Mouse (Mus musculus): ENCODE results near the gene Ferd3l. TPM values are rescaled to one million over a fixed set of nuclear protein-coding genes. Genes with fewer than 3 reads are reported as not detected.

Ferd3l gene
- total RNA-seq, 1 experiment, result not detected

- no peak for TF ChIP-seq HCFC1 (IDR thresholded peaks at IDR 0.05; ENCODE audit: borderline replicate concordance, insufficient read depth, low read length)
- TF ChIP-seq ZNF384 (IDR thresholded peaks at IDR 0.05; ENCODE audit: low read depth, low read length), result 0 out of 2 replicates have a peak, but pooled peaks have one; percentile 15
- in situ Hi-C loops (cut with MboI; ENCODE audit: low sequenced_read_pairs in 2 of 2, unreplicated experiment in 2 of 2), result no loop called here
- Histone ChIP-seq H3K4me1 (ENCODE audit: control insufficient read depth in 2 of 2, insufficient read depth in 2 of 2, low read length in 2 of 2, poor library complexity in 1 of 2) (peaks cover 0 to 4% of the 10 kb centered on the region in 2 experiments; a peak in 1 of 4 replicates), H3K9me3 (ENCODE audit: control insufficient read depth, insufficient read depth, low read depth, low read length) (no peaks in the 10 kb centered on the region), H3K4me3 (ENCODE audit: insufficient read depth in 1 of 2, low read depth in 1 of 2, low read length in 2 of 2, poor library complexity in 1 of 2, severe bottlenecking in 1 of 2) (peak overlapping the region; percentile 57 to 81), H3K36me3 (ENCODE audit: control insufficient read depth, insufficient read depth, low read length, poor library complexity, severe bottlenecking) (no peaks in the 10 kb centered on the region), H3K9ac (ENCODE audit: insufficient read depth, low read depth, low read length, poor library complexity, severe bottlenecking) (no peak overlapping the region), H3K27ac (ENCODE audit: insufficient read depth, low read depth, low read length, poor library complexity, severe bottlenecking) (no peak overlapping the region)
- DNase-seq (ENCODE audit: low read depth, low spot score), result peak; percentile 8
These were observed 28.6 kb downstream of the Ferd3l start for GRCm38 (mm10) chr12:33956576-33957399.

DNA sequence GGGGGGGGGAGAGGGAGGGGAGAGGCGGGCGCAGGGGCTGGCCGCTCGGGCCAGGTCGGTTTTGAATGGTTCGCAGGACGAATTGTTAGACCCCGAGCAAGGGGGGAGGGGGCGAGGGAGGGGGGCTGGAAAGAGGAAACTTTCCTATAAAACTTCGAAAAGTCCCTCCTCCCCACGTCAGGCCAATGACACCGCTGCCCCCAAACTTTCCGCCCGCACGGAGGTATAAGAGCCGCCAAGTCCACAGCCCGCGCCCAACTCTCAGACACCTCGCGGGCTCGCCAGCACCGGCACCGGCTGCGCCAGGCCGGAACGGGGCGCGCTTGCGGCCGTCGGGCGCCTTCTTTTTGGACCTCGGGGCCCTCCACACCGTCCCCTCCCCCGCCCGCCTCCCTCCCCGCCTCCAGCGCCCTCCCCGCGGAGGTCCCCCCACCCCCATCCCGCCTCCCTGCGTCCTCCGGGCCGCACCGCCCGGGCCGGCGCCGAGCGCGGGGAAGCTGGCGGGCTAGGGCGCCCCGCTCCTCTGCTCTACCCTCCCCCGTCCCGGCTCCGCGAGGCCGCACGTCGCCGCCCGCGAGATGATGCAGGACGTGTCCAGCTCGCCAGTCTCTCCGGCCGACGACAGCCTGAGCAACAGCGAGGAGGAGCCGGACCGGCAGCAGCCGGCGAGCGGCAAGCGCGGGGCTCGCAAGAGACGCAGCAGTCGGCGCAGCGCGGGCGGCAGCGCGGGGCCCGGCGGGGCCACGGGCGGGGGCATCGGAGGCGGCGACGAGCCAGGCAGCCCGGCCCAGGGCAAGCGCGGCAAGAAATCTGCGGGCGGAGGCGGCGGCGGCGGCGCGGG, 29.4 kb downstream of the Ferd3l start, which contains the start of gene Twist1:
TSS of gene Twist1 (plus strand) at position 272 of the 841 bp plus-strand sequence.
- no peaks in the 10 kb centered on the region for H3K36me3 ChIP-seq (ENCODE audit: control insufficient read depth, insufficient read depth, low read length, poor library complexity, severe bottlenecking)
- DNase-seq (ENCODE audit: low read depth, low spot score), result peak; percentile 25
- peak within 1 kb of the TSS; percentile 64 for H3K9ac ChIP-seq (ENCODE audit: insufficient read depth, low read depth, low read length, poor library complexity, severe bottlenecking)
- no peaks in the 10 kb centered on the region for H3K9me3 ChIP-seq (ENCODE audit: control insufficient read depth, insufficient read depth, low read depth, low read length)
- H3K4me1 ChIP-seq (ENCODE audit: control insufficient read depth in 2 of 2, insufficient read depth in 2 of 2, low read length in 2 of 2, poor library complexity in 1 of 2), result peaks cover 0 to 4% of the 10 kb centered on the region in 2 experiments; a peak in 1 of 4 replicates
- in situ Hi-C loops (cut with MboI; ENCODE audit: low sequenced_read_pairs in 2 of 2, unreplicated experiment in 2 of 2), result no loop called here
- H3K27ac ChIP-seq (ENCODE audit: insufficient read depth, low read depth, low read length, poor library complexity, severe bottlenecking), result no peak within 1 kb of the TSS
- peak within 1 kb of the TSS; percentile 57 to 81 for H3K4me3 ChIP-seq (ENCODE audit: insufficient read depth in 1 of 2, low read depth in 1 of 2, low read length in 2 of 2, poor library complexity in 1 of 2, severe bottlenecking in 1 of 2)
- no peak for TF ChIP-seq MAFK (IDR thresholded peaks at IDR 0.05; ENCODE audit: insufficient read depth, low read depth, low read length)
- TF ChIP-seq ZNF384 (IDR thresholded peaks at IDR 0.05; ENCODE audit: low read depth, low read length), result no peak
- TF ChIP-seq CHD2 (IDR thresholded peaks at IDR 0.05; ENCODE audit: low read depth, low read length), result no peak
- no peak for TF ChIP-seq ZC3H11A (IDR thresholded peaks at IDR 0.05; ENCODE audit: borderline replicate concordance, low read depth, low read length)
- TF ChIP-seq HCFC1 (IDR thresholded peaks at IDR 0.05; ENCODE audit: borderline replicate concordance, insufficient read depth, low read length), result no peak

- Histone ChIP-seq H3K4me3 (ENCODE audit: insufficient read depth in 1 of 2, low read depth in 1 of 2, low read length in 2 of 2, poor library complexity in 1 of 2, severe bottlenecking in 1 of 2) (peak overlapping the region; percentile 45 to 81), H3K36me3 (ENCODE audit: control insufficient read depth, insufficient read depth, low read length, poor library complexity, severe bottlenecking) (no peaks in the 10 kb centered on the region), H3K4me1 (ENCODE audit: control insufficient read depth in 2 of 2, insufficient read depth in 2 of 2, low read length in 2 of 2, poor library complexity in 1 of 2) (peaks cover 0 to 4% of the 10 kb centered on the region in 2 experiments; a peak in 1 of 4 replicates), H3K27ac (ENCODE audit: insufficient read depth, low read depth, low read length, poor library complexity, severe bottlenecking) (no peak overlapping the region), H3K9ac (ENCODE audit: insufficient read depth, low read depth, low read length, poor library complexity, severe bottlenecking) (peak overlapping the region; percentile 64), H3K9me3 (ENCODE audit: control insufficient read depth, insufficient read depth, low read depth, low read length) (no peaks in the 10 kb centered on the region)
- in situ Hi-C loops (cut with MboI; ENCODE audit: low sequenced_read_pairs in 2 of 2, unreplicated experiment in 2 of 2), result no loop called here
- TF ChIP-seq MAFK (IDR thresholded peaks at IDR 0.05; ENCODE audit: insufficient read depth, low read depth, low read length), result no peak
- TF ChIP-seq HCFC1 (IDR thresholded peaks at IDR 0.05; ENCODE audit: borderline replicate concordance, insufficient read depth, low read length), result no peak
- TF ChIP-seq ZNF384 (IDR thresholded peaks at IDR 0.05; ENCODE audit: low read depth, low read length), result no peak
- peak; percentile 17 for DNase-seq (ENCODE audit: low read depth, low spot score)
These were observed 30.3 kb downstream of the Ferd3l start for GRCm38 (mm10) chr12:33958241-33959194.

DNA sequence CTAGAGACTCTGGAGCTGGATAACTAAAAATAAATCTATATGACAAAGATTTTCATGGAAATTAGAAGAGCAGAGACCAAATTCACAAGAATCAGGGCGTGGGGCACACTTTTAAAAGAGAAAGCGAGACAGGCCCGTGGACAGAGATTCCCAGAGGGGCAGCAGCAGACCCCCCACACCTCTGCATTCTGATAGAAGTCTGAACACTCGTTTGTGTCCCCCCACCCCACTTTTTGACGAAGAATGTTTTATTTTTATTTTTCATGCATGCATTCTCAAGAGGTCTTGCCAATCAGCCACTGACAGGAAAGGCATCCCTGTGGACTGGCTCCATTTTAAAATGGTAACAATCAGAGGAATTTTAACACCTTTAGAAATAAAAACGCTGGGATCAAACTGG, 31.0 kb downstream of the Ferd3l start:
- no peaks in the 10 kb centered on the region for H3K36me3 ChIP-seq (ENCODE audit: control insufficient read depth, insufficient read depth, low read length, poor library complexity, severe bottlenecking)
- DNase-seq (ENCODE audit: low read depth, low spot score), result no peak
- H3K4me3 ChIP-seq (ENCODE audit: insufficient read depth in 1 of 2, low read depth in 1 of 2, low read length in 2 of 2, poor library complexity in 1 of 2, severe bottlenecking in 1 of 2), result no peak overlapping the region
- no peak overlapping the region for H3K27ac ChIP-seq (ENCODE audit: insufficient read depth, low read depth, low read length, poor library complexity, severe bottlenecking)
- H3K4me1 ChIP-seq (ENCODE audit: control insufficient read depth in 2 of 2, insufficient read depth in 2 of 2, low read length in 2 of 2, poor library complexity in 1 of 2), result peaks cover 0 to 6% of the 10 kb centered on the region in 2 experiments; a peak in 1 of 4 replicates
- in situ Hi-C loops (cut with MboI; ENCODE audit: low sequenced_read_pairs in 2 of 2, unreplicated experiment in 2 of 2), result no loop called here
- H3K9ac ChIP-seq (ENCODE audit: insufficient read depth, low read depth, low read length, poor library complexity, severe bottlenecking), result no peak overlapping the region
- H3K9me3 ChIP-seq (ENCODE audit: control insufficient read depth, insufficient read depth, low read depth, low read length), result no peaks in the 10 kb centered on the region
- no peak for TF ChIP-seq ZNF384 (IDR thresholded peaks at IDR 0.05; ENCODE audit: low read depth, low read length)
- TF ChIP-seq CHD2 (IDR thresholded peaks at IDR 0.05; ENCODE audit: low read depth, low read length), result no peak
- TF ChIP-seq MAFK (IDR thresholded peaks at IDR 0.05; ENCODE audit: insufficient read depth, low read depth, low read length), result no peak

All from ES-E14 (cell line).